Mouse (Mus musculus): ENCODE results near the gene Rab37. TPM values are rescaled to one million over a fixed set of nuclear protein-coding genes. Genes with fewer than 3 reads are reported as not detected.

Rab37 gene
- total RNA-seq, 2 experiments from 2014 or later = 0.10 to 0.43 TPM

DNA sequence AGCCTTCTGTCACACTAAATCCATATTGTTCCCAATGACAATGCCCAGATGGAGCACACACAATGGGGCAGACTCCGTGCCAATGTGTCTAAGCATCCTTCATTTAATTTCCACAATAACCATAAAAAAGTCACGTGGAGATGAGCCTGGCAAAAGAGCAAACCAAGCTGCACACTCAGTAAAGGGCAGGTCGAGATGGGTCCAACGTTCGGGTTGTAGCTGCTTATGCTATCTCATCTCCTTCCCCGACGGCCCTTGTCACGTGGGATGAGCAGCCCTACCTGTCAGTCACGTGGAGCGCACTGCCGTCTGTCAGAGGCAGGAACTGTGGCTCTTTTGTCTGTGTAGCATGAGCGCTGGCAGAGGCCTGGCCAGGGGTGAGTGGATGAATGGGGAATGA lies 6.6 kb upstream of the Rab37 start:
- no peak for DNase-seq
- intact Hi-C loops (cut with DNase I) = loop anchor here (10.0 kb wide), 1 partner anchor 180 kb away; the partner anchor contains the start of gene Grin2c

DNA sequence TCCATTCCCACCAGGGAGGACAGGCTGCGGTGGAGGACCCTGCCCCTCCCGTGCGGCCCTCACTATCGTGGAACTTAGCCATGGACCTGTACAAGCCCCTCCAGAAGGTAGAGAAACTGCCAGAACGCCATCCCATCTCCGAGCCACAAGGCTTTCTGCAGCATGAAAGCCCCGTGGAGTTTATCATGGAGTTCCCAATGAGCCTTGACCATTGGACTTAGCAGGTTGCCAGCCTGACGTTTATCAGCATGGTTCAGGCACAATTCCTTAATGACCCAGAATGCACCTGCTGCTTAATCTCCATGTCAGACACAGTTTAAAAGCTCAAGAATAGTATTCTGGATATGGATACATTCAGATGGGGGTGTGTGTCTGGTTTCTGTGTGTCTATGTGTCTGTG lies 6.2 kb upstream of the Rab37 start:
- intact Hi-C loops (cut with DNase I) = loop anchor here (10.0 kb wide), 1 partner anchor 180 kb away; the partner anchor contains the start of gene Grin2c

DNA sequence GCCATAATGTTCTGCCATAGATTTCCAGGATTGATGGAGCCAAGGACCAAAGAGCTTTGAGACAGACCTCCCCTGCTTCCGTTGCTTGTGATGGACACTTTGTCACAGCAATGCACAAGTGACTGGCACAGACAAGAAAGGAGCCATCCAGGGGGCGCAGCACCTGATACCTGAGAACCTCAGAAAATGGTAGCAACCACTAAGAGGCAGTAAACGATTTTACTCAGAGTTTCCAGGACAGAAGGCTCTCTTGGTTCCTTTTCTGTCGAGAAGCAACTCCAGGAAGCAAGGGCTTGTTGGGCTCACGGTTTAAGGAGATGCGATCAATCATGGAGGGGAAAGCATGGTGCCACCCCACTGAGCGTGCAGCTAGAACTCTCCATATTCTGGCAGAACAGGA lies 5.0 kb upstream of the Rab37 start:
- no peak for DNase-seq
- intact Hi-C loops (cut with DNase I) = loop anchor here (10.0 kb wide), 1 partner anchor 179 kb away; the partner anchor contains the start of gene Grin2c

More for the DNA sequence above, 6.2 kb upstream of the Rab37 start:
- no peak for DNase-seq

DNA sequence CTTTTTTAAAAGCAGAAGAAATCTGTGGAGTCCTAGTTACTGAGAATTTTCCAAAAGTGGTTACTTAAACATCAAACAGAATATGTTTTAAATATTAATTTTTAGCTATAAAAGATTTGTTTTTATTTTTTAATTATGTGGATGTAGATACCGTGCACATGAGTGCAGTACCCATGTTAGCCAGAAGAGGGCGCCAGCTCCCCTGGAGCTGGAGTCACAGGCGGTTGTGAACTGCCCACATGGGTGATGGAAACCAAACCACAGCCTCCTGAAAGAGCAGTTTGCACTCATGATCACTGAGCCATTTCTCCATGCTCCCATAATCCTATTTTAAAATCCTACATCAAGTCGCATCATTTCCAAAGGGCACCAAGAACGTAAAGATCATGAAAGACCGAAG lies 1.4 kb upstream of the Rab37 start:
- no peak for DNase-seq
- intact Hi-C loops (cut with DNase I) = loop anchor here (10.0 kb wide), 1 partner anchor 175 kb away; the partner anchor contains the start of gene Grin2c

DNA sequence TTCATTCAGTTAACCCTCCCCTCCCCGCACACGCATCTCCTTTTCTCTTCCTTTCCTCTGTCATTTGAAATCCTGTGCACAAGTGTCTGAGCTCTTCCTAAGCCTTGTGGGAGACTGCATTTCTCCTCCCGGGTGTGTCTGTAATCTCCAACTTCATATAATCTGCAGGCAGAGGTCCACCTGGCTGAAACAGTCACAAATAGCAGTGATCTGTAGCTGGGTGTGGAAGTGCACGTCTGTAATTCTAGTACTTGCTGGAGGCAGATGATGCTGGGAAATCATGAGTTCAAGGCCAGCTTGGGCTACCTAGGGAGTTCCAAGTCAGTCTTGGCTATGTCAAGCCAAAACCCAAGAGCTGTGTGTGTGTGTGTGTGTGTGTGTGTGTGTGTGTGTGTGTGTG lies 909 bp downstream of the Rab37 start:
- DNase-seq = no peak
- intact Hi-C loops (cut with DNase I) = no loop called here

DNA sequence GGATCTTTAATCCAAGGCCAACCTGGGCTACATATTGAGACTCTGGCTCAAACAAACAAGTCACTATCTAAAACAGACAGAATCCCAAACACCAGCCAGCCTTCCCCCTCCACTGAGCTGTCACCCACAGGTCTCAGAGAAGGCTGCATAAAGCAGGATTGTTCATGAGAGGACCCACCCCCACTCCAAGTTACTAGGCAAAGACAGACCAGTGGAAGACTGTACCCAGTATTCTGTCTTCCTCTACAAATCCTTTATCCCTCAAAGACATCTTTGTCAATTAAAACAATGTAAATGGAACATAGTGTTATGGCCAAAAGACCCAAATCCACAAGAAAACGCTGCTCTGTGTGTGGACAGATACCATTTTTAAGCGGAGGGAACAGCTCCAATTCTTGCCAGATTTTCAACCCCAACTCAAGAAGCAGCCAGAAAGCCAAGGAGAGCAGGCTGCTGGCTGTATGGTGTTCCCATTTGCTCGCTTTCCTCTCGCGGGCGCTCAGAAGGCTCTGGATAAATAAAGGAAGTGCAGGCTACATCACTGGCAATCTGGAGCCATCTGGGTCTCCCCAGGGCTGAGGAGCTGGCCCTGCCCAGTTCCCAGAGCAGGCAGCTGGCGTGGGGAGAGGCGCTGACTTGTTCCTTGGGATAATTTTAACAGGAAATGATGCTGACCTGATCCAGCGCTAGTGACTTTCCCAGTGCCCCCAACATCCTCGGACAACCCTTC lies 7.1 kb downstream of the Rab37 start:
- intact Hi-C loops (cut with DNase I) = no loop called here
- DNase-seq = no peak

DNA sequence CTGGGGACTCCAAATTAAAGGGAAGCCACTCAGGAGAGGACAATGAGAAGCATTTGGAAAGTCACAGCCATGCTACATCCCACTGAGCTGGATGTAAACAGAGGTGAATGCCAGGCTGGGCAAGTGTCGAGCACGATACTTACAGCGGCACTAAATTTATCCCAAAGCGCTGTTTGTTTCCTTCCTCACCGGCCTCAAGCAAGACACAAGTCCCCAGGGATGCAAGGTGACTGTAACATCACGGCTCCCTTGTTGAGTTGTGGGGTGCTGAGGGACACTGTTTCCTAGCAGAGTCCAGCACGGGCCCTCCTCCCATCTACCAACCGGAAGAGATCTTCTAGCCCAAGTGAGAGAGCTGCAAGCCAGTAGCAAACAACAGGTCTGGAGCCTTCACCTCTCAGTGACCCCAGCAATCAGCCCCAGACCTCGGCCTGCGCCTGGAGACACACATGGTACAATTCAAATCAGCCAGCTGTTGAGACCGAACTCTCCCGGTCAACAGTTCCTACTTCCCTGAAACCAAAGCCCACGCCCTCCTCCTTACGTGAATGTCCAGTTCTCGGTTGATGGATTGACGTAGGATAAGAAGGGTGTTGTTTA lies 8.1 kb downstream of the Rab37 start:
- DNase-seq = no peak
- intact Hi-C loops (cut with DNase I) = no loop called here

DNA sequence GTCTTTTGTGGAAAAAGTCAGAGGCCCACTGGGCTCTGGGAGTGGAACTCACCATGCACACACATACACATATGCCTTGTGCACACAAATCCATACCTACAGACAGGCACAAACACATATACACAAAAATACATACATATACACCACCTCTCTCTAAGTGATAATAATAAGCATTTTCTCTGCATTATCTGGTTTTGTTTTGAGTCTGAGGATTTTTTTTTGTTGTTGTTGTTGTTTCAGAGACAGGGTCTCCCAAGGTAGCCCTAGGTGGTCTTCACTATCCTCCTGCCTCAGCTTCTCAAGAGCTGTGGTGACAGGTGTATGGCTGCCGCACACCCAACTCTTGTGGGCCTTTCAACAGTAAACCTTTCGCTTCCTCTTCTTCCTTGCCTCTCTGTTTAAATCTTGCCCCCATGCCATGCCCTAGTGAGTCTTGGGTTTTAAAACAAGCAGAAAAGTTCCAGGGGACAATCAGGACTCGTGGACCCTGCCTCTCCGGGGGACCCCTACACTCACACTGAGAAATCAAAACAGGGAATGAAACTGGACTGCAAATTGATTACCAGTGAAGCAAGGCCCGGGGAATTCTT lies 8.9 kb downstream of the Rab37 start:
- DNase-seq = no peak
- intact Hi-C loops (cut with DNase I) = no loop called here

DNA sequence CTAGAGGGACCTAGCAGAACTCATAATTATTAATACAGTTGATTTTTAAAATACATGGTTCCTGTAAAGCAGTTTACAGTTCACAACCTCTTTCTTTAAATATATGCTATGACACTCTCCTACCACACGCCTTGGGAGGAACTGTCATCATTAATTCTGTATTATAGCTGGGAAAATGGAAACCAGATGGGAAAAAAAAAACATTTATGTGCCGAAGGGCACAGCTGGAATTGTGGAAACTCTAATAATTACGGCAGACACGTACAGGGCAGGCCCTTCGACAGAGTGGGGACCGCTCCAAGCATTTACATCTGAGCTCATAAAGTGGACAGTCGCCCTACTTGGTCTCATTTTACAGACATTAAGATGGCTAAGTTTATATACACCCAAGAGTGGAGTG lies 9.5 kb downstream of the Rab37 start:
- intact Hi-C loops (cut with DNase I) = no loop called here
- no peak for DNase-seq

DNA sequence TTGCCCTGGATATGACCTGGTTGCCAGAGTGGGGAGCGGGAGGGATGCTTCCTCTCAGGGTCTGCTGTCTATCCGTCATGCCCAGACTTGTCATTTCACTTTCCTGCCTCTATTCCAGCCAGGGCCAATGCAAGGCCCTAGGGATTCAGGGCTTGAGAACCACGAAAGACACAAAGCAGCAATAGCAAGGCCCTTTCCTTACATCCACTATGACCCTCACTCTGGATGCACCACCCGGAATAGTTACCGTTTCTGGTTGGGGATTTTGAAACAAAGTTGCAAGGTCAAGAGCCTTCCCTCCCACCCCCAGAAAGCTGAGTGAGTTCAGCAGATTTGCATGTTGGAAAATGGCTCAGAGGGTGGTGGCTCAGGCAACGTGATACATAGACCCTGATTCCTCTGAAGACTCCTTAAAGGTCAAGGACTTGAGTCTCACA lies 10.4 kb downstream of the Rab37 start:
- DNase-seq = no peak
- intact Hi-C loops (cut with DNase I) = no loop called here

DNA sequence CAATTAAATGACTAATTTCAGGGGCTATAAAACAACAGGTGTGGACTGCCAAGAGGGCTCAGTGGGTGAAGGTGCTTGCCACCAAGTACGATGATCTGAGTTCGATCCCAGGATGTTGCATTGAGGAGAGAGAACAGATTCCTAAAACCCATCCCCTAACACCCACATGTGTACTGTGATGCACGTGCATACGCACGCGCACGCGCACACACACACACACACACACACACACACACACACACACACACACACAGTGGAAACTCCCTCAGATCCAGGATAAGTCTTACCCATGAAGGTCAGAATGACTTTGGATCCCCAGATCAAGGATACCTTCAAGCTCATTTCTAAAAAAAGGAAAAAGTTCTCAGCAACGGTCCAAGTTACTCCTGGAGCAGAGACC lies 10.9 kb downstream of the Rab37 start:
- intact Hi-C loops (cut with DNase I) = no loop called here
- DNase-seq = no peak

DNA sequence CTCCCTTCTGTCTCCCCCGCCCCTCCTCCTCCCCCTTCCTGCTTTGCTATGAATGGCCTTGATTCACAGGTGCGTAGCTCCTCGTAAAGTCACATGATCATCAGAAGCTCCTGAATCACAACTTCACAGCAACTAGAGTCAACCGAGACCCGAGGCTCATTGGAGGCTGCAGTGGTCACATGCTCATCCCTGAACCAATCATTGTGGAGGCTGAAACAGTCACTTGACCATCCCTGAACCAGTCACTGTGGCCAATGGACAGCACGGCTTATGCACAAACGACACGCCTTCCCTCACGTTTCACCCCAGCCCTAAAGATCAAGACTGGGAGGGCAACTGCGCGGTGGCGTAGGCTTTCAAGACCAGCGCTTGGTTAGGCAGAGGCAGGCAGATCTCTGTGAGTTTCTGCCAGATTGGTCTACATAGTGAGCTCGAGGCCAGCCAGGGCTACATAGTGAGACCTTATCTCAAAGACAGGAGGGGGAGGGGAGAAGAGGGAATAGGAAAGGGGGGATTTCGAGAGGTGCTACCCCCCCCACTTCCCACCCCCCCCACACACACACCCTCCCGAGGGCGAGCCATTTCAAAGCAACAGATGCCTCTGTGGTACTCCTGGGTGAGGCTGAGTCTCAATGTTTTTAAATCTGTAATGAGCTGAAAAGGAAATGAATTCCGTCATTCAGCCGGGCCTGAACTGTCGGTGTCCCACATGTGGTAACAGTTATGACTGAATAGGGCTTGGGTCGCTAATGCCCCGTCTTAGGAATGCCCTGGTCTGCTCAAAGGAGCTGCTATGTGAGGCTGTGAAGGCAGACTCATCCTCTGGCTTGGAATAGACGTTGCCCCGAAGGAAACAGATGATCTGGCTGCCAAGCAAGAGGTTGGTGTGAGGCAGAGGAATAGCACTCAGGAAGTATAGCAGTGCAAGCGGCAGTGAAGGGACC lies 12.5 kb downstream of the Rab37 start:
- no peak for DNase-seq
- intact Hi-C loops (cut with DNase I) = no loop called here

DNA sequence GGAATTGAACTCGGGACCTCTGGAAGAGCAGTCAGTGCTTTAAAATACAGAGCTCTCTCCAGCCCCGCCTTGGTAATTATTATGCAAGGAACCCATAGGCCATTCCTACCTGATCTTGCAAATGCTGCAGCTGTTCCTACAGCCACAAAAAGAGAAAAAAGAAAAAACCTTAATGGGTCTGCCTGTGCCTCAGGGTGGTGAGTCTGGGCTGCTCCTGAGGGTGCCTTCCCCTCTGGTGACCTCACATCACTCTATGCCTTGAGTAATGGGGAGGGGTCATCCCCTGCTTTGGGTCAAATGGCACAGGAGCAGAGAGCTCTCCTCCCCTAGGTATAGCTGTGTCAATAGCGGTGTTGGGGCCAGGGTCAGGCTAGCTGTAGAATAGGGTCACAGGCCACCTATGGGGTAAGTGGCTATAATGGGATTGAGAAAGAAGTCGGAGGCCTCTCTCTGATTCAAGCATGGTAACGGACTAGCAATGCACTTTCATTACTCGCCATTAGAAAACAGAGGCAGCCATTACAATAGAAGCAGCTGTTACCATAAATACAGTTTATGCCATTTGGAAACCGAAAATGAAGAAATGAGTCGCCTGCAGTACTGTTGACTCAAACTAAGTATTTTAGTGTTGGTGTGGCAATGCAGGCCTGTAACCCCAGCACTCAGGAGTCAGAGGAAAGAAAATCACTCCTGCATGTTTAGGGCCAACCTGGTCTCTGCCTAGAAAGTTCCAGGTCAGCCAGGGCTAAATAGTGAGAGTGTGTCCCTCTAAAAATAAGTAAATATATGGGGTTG lies 13.7 kb downstream of the Rab37 start:
- intact Hi-C loops (cut with DNase I) = no loop called here
- DNase-seq = no peak

DNA sequence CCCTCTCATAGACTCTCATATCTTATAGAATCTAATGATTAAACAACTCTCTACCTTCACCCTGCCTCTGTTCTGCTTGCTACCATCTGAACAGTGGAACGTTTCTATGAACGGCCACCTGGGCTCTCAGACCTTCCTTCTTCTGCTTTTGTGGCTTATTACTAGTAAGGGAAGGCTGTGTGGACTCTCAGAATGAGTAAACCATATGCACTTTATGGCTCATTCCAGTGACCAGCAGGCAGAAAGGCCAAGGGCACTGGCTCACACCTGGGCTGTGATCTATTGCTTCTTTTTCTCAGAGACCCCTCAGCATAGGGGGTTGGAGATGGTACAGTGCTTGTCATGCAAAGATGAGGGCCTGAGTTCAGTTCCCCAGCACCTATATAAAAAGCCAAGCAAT lies 15.4 kb downstream of the Rab37 start:
- DNase-seq = no peak
- intact Hi-C loops (cut with DNase I) = no loop called here

DNA sequence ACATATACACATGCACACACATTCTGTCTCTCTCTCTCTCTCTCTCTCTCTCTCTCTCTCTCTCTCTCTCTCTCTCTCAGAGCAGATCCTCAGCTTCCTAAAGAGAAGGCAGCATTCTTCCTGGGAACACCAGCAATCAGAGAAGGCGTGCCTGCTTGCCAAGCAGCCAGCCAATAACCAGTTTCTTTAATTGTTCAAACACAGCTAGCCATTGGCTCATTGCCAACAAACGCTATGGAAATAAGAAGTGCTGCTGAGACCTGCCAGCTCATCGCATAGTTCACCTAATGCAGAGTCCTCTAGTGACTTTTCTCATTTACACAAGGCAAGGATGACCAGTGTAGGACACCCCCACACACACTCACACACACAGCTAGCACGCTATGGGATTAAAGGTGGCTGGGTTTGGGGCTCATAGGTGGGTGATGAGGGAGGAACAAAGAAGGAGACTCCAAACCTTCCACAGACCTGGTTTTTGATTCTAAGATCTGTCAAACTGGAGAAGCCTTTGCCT lies 16.2 kb downstream of the Rab37 start:
- DNase-seq = no peak
- intact Hi-C loops (cut with DNase I) = no loop called here

DNA sequence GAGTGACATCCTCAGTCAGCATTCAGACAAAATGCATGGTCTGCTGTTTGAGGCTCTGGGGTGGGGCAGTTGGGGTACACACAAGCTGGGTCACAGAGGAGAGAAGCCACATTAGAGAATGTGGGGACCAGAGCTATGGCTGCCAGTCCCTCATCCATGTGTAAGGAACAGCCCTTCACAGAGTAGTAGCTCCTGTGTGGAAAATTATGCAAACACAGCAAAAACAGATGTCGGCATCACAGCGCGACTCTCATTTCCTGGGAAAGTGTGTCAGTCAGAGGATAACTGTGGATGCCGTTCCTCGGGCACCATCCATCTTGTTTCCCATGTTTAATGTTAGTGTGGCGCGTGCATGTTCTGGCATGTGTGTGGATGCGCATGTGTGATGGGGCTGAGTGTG lies 16.9 kb downstream of the Rab37 start:
- no peak for DNase-seq
- intact Hi-C loops (cut with DNase I) = no loop called here

DNA sequence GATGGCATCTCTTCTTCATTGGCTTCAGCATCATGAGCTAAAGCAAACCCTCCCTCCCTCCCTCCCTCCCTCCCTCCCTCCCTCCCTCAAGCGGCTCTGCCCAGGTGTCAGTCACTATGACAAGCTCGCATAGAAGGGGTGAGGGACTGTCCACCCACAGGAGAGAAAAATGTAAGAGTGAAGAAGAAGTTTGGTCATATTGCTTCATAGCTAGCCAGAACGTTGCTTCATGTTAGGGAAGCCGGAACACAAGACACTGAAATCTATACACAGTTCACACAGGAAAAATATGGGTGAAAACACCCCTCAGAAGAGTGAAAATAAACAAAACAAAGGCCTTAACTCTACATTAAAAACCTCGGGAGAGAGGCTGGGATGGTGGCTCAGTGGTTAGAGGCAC lies 19.0 kb downstream of the Rab37 start:
- DNase-seq = no peak
- intact Hi-C loops (cut with DNase I) = no loop called here

DNA sequence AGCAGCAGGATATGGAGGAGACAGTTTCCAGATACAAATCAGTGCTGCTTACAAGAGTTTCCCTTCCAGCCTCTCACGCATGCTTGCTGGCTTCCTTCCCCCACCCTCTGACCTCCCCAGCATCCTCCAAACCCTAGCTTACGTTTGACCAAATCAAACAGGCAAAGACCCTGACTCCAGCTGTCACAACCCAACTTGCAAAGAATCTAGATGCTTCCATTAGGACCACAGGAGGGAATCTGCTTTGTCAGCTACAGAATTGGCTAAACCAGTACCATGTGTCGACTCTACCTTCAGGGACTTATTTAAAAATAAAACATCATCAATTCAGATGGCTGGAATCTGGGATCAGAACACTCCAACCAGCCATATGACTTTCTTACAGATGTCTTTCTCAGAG lies 21.0 kb downstream of the Rab37 start:
- DNase-seq = no peak
- intact Hi-C loops (cut with DNase I) = no loop called here

DNA sequence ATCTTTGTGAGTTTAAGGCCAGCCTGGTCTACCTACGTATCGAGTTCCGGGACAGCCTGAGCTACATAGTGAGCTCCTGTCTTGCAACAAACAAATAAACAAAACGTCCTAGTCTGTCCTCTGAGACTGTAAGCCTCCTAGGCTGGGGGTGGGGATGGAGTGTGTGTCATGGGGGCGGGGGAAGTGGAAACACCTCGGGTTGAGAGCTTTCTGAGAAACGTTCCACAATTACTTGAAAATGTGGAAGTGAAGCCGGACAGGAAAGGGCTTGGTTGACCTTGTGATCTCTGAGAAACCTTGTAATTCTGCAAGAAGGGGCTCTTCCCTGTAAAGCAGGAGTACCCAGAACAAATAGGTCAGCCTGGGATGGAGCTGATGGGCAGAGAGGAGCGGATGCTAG lies 28.2 kb downstream of the Rab37 start:
- DNase-seq = no peak
- intact Hi-C loops (cut with DNase I) = no loop called here

DNA sequence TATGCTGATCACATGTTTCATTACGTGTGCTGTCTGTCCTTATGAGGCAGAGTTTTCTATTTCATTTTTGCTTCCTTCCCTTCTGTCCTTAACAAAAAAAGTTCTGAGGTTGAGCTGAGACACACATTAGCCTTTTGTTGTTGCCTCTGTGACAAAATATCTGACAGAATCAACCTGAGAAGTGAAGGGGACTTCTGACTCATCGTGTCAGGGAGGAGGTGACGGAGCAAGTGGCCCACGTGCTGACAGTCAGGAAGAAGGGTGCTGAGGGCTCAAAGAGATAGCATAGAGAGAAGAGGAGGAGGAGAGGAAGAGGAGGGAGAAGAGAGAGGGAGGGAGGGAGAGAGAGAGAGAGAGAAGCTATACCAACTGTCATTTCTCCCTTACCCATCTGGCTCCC lies 37.3 kb downstream of the Rab37 start:
- intact Hi-C loops (cut with DNase I) = loop anchor here (5.0 kb wide), 1 partner anchor 141 kb away; the partner anchor contains the start of gene Cd300ld

More for the DNA sequence above, 37.3 kb downstream of the Rab37 start:
- no peak for DNase-seq

Data from gastrocnemius, postnatal 36 days (tissue).